Mouse (Mus musculus) stomach, embryonic 16.5 days (tissue): ENCODE data around the gene Ctsl. TPM values are rescaled to one million over a fixed set of nuclear protein-coding genes. Genes with fewer than 3 reads are reported as not detected.

Experiments
- ATAC-seq: fragments of 200-750 bp; cut with Nextera tagmentation; 2 replicates; pipeline ENCODE4 v1.8.0; 2017; ENCODE audit warnings: moderate number of reproducible peaks, moderate TSS enrichment; ENCODE audit not compliant: insufficient read depth, low FRiP score
- H3K27ac ChIP-seq: fragments of 300-500 bp; sonication (generic); 2 replicates; pipeline ENCODE4 v1.5.1; 2014; ENCODE audit warnings: low read length
- H3K27me3 ChIP-seq: fragments of 300-500 bp; sonication (generic); 2 replicates; pipeline ENCODE4 v1.6.1; 2014; ENCODE audit warnings: low read length, control low read depth, mixed read lengths; ENCODE audit not compliant: control insufficient read depth, insufficient read depth
- H3K36me3 ChIP-seq: fragments of 300-500 bp; sonication (generic); 2 replicates; pipeline ENCODE4 v1.6.1; 2014; ENCODE audit warnings: low read length; ENCODE audit not compliant: control insufficient read depth, insufficient read depth
- H3K4me1 ChIP-seq: fragments of 300-500 bp; sonication (generic); 2 replicates; pipeline ENCODE4 v1.6.1; 2014; ENCODE audit warnings: low read length, control low read depth, mixed read lengths; ENCODE audit not compliant: control insufficient read depth, insufficient read depth
- H3K4me2 ChIP-seq: fragments of 300-500 bp; sonication (generic); 2 replicates; pipeline ENCODE4 v1.6.1; 2014; ENCODE audit warnings: low read depth, low read length, mixed read lengths
- H3K4me3 ChIP-seq: fragments of 300-500 bp; sonication (generic); replicated peaks from 2 replicates; pipeline ENCODE4 v1.5.1; 2014; ENCODE audit warnings: mild to moderate bottlenecking, low read length
- H3K9ac ChIP-seq: fragments of 300-500 bp; sonication (generic); 2 replicates; pipeline ENCODE4 v1.6.1; 2014; ENCODE audit warnings: low read length
- H3K9me3 ChIP-seq: fragments of 300-500 bp; sonication (generic); replicated peaks from 2 replicates; pipeline ENCODE4 v1.6.1; 2016; ENCODE audit warnings: low read length, control low read depth; ENCODE audit not compliant: control insufficient read depth
- WGBS: fragments of 180-500 bp; shearing (Covaris S2); extraction: QIAGEN DNeasy Blood & Tissue Kit; methylation state at CpG from one replicate; pipeline ENCODE4 v1.1.7; 2014; 5-methylcytosine and 5-hydroxymethylcytosine counted together
- polyA plus RNA-seq: library from polyadenylated mRNA; unstranded; fragments of >200 nt; fragmentation: Nextera tagmentation; extraction: Ambion mirVana; gene quantifications from 2 replicates; pipeline ENCODE4 v1.2.1, GENCODE M21; 2015

Gene Ctsl
- 240 and 250 TPM in 2 replicates for polyA plus RNA-seq

GRCm38 (mm10) chr13:64370173-64370940 lies at the start of gene Ctsl:
Ctsl (minus strand) TSS chr13:64370890.
- H3K9ac ChIP-seq, result peak within 1 kb of the TSS; percentile 81
- peak within 1 kb of the TSS; percentile 66 for H3K27ac ChIP-seq
- peak within 1 kb of the TSS; percentile 91 for H3K4me2 ChIP-seq
- H3K4me3 ChIP-seq, result peak within 1 kb of the TSS; percentile 73
- no peaks in the 10 kb centered on the region for H3K9me3 ChIP-seq
- H3K27me3 ChIP-seq, result no peaks in the 10 kb centered on the region
- peak; percentile 99 for ATAC-seq
- H3K4me1 ChIP-seq, result peaks cover 8% of the 10 kb centered on the region; the same call in 1 of the 2 replicates
- WGBS, result under 1% methylated on average over 43 of the region's 43 CpGs
- H3K36me3 ChIP-seq, result peaks cover 9% of the 10 kb centered on the region; the same call in 1 of the 2 replicates

GRCm38 (mm10) chr13:64416955-64417601 lies 46.4 kb upstream of the Ctsl start:
- H3K4me1 ChIP-seq, result peaks cover 9% of the 10 kb centered on the region
- H3K4me2 ChIP-seq, result no peak overlapping the region
- no peaks in the 10 kb centered on the region for H3K36me3 ChIP-seq
- peak overlapping the region; percentile 39 for H3K27ac ChIP-seq
- ATAC-seq, result peak; percentile 78
- no peaks in the 10 kb centered on the region for H3K27me3 ChIP-seq
- no peaks in the 10 kb centered on the region for H3K9me3 ChIP-seq
- H3K4me3 ChIP-seq, result no peak overlapping the region
- 18% methylated on average over 5 of the region's 5 CpGs for WGBS
- no peak overlapping the region for H3K9ac ChIP-seq

GRCm38 (mm10) chr13:64415659-64416058 lies 45.0 kb upstream of the Ctsl start:
- H3K9me3 ChIP-seq, result no peaks in the 10 kb centered on the region
- H3K9ac ChIP-seq, result no peak overlapping the region
- H3K4me1 ChIP-seq, result peaks cover 4% of the 10 kb centered on the region; the same call in 1 of the 2 replicates
- no peak overlapping the region for H3K4me2 ChIP-seq
- no peak overlapping the region for H3K27ac ChIP-seq
- H3K27me3 ChIP-seq, result no peaks in the 10 kb centered on the region
- ATAC-seq, result no peak
- H3K4me3 ChIP-seq, result no peak overlapping the region
- 90% methylated on average over 2 of the region's 2 CpGs for WGBS
- H3K36me3 ChIP-seq, result no peaks in the 10 kb centered on the region

GRCm38 (mm10) chr13:64412752-64413257 lies 42.1 kb upstream of the Ctsl start:
- H3K9me3 ChIP-seq, result no peaks in the 10 kb centered on the region
- H3K4me2 ChIP-seq, result no peak overlapping the region
- no peak overlapping the region for H3K9ac ChIP-seq
- H3K4me1 ChIP-seq, result peaks cover 4% of the 10 kb centered on the region; the same call in 1 of the 2 replicates
- H3K36me3 ChIP-seq, result no peaks in the 10 kb centered on the region
- 72% methylated on average over 2 of the region's 2 CpGs for WGBS
- no peak for ATAC-seq
- H3K27me3 ChIP-seq, result no peaks in the 10 kb centered on the region
- no peak overlapping the region for H3K27ac ChIP-seq
- H3K4me3 ChIP-seq, result no peak overlapping the region

- no peak overlapping the region for H3K4me3 ChIP-seq
- H3K36me3 ChIP-seq, result no peaks in the 10 kb centered on the region
- WGBS, result 73% methylated on average over 2 of the region's 2 CpGs
- H3K27ac ChIP-seq, result no peak overlapping the region
- H3K27me3 ChIP-seq, result no peaks in the 10 kb centered on the region
- no peak overlapping the region for H3K9ac ChIP-seq
- no peaks in the 10 kb centered on the region for H3K4me1 ChIP-seq
- no peaks in the 10 kb centered on the region for H3K9me3 ChIP-seq
- no peak for ATAC-seq
- no peak overlapping the region for H3K4me2 ChIP-seq
These were observed 40.6 kb upstream of the Ctsl start for GRCm38 (mm10) chr13:64411282-64411681.

GRCm38 (mm10) chr13:64410604-64411003 lies 39.9 kb upstream of the Ctsl start:
- Histone ChIP-seq H3K9ac (no peak overlapping the region), H3K4me1 (no peaks in the 10 kb centered on the region), H3K27me3 (no peaks in the 10 kb centered on the region), H3K9me3 (no peaks in the 10 kb centered on the region), H3K4me2 (no peak overlapping the region), H3K36me3 (no peaks in the 10 kb centered on the region), H3K4me3 (no peak overlapping the region), H3K27ac (no peak overlapping the region)
- 0 out of 2 replicates have a peak, but pooled peaks have one; percentile 47 for ATAC-seq
- 61% methylated on average over 5 of the region's 5 CpGs for WGBS

- no peak overlapping the region for H3K9ac ChIP-seq
- WGBS, result 88% methylated on average over 5 of the region's 5 CpGs
- no peaks in the 10 kb centered on the region for H3K36me3 ChIP-seq
- no peaks in the 10 kb centered on the region for H3K27me3 ChIP-seq
- no peak overlapping the region for H3K4me3 ChIP-seq
- no peak overlapping the region for H3K4me2 ChIP-seq
- H3K27ac ChIP-seq, result no peak overlapping the region
- H3K4me1 ChIP-seq, result no peaks in the 10 kb centered on the region
- ATAC-seq, result no peak
- no peaks in the 10 kb centered on the region for H3K9me3 ChIP-seq
These were observed 37.3 kb upstream of the Ctsl start for GRCm38 (mm10) chr13:64407992-64408391.

- WGBS, result 66% methylated on average over 6 of the region's 6 CpGs
- no peak overlapping the region for H3K9ac ChIP-seq
- ATAC-seq, result no peak
These were observed 34.9 kb upstream of the Ctsl start for GRCm38 (mm10) chr13:64405550-64405949.

GRCm38 (mm10) chr13:64403519-64403918 lies 32.8 kb upstream of the Ctsl start:
- WGBS, result 59% methylated on average over 3 of the region's 3 CpGs
- no peak for ATAC-seq
- Histone ChIP-seq H3K27ac (no peak overlapping the region), H3K36me3 (no peaks in the 10 kb centered on the region), H3K4me2 (no peak overlapping the region), H3K27me3 (no peaks in the 10 kb centered on the region), H3K4me3 (no peak overlapping the region), H3K4me1 (peaks cover 4% of the 10 kb centered on the region; the same call in 1 of the 2 replicates), H3K9ac (no peak overlapping the region), H3K9me3 (no peaks in the 10 kb centered on the region)

More at GRCm38 (mm10) chr13:64405550-64405949, 34.9 kb upstream of the Ctsl start:
- Histone ChIP-seq H3K27ac (no peak overlapping the region), H3K9me3 (no peaks in the 10 kb centered on the region), H3K4me3 (no peak overlapping the region), H3K4me2 (no peak overlapping the region), H3K4me1 (peaks cover 4% of the 10 kb centered on the region; the same call in 1 of the 2 replicates), H3K36me3 (no peaks in the 10 kb centered on the region), H3K27me3 (no peaks in the 10 kb centered on the region)
